Mouse (Mus musculus) CD4-positive, CD25-positive, alpha-beta regulatory T cell, adult 4 months (primary cell): ENCODE results near the gene Lpp. TPM values are rescaled to one million over a fixed set of nuclear protein-coding genes. Genes with fewer than 3 reads are reported as not detected.
A peak's percentile ranks its signal among the peaks of the same experiment; 100 is the strongest.
"Not testable (repeated sequence)": the region's sequence is repeated elsewhere in the genome, so short reads cannot be mapped to it uniquely, and the experiment has no call there.

ENCODE experiments used
- ATAC-seq: one replicate; pipeline ENCODE4 v1.8.0; 2017
- polyA plus RNA-seq, 2 experiments: library from polyadenylated mRNA; unstranded; fragments of 100-300 nt; shearing (Covaris generic); gene quantifications; one replicate each; pipeline ENCODE4 v1.2.1; 2017

Lpp gene
- polyA plus RNA-seq, 2 experiments from 2014 or later: 22.3 to 28.2 TPM

DNA sequence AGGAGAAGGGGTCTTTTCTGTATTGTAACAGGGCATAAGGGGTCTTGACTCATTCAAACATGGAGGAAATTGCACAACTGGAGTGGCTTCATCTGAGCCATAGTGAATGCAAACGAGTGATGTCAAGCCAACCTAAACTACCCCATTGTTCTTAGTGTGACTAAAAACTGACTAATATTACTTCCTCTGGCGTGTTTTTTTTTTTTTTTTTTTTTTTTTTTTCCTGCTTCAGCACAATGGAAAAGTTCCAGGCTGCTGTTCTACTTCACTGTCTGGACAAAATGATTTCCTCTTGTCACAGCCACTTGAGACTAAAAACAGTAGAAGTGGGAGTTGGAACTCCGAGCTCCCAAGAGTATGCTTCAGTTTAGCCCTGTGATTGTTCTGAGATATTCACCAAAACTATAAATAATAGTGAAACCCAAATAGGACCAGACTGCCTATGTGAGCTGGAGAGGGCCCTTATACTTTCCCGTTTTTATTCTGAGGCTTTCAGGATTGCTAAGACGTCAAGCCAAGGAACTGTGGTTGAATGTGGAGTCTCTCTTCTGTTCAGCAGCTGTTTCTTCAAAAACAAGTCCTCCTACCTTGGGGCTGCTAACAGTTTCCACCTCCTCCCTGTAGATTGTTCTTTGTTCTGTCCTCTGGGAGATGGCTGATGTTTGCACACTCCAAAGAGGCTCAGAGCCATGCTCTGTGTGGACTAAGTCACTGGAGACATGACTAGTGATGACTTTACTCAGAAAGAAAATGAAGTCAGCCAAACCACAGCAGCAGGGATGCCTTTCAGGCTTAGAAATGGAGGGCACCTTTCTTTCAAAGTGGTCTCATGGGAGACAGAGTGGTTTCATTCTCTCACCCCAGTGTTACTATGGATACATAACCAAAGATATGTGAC lies 617.9 kb downstream of the Lpp start:
- ATAC-seq: no peak

DNA sequence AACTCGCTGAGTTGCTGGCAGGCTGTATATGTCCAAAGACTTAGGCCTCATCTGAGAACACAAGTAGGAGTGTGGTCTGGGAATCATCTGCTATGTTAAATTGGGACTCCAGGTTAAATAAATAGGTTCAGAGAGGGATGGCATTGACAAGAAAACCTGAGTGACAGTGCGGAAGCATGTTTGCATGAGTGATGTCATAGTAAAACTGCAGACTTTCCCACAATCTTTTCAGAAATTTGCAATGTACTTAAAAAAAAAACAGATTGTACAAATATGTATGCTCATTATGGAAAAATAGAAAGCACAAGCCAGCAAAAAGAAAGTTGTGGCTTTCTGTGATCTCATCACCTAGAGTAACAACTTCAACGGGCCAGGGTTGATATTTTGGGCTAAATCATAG lies 619.6 kb downstream of the Lpp start:
- no peak for ATAC-seq

DNA sequence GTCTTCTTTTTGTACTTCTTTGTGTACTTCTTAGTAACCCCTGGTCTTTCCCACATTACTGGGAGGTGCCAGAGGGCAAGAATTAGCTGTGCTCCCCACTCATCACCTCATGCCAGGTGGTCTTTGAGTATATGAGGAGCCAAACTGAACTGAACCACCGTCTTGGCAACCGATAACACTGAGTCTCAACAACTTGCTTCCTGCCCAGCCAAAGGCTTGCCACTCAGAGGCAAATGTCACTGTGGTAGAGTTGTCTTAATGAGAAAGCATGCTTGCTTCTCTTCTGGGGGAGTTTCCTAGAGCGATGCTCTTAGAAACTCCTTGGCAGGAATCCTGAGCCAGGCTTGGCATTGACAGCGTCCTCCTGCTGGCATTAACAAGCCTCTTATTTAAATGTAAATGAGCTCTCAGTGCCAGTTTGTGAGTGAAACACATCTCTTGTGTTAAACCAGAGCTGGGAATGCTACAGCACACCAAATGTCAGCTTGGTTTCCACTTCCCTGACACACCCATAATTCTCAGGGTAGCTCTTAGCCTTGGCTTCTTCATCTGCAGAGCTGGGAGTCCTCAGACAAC lies 623.0 kb downstream of the Lpp start:
- no peak for ATAC-seq

DNA sequence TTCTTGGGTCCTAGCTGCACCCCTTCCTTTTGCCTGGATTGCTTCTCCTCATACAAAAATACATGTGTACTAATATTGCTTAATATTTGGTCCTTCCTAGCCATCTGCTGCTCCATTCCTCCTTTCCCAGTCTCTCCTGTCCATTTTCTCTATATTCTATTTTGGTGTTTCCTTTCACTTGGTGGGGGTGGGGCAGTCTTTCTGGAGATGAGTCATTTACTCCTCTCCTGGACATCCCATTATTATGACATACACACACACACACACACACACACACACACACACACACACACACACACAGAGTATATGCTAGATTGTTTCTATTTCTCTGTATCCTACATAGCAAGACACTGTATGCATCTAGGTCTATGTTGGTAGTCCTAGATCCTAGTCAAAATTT lies 623.7 kb downstream of the Lpp start:
- ATAC-seq: no peak

DNA sequence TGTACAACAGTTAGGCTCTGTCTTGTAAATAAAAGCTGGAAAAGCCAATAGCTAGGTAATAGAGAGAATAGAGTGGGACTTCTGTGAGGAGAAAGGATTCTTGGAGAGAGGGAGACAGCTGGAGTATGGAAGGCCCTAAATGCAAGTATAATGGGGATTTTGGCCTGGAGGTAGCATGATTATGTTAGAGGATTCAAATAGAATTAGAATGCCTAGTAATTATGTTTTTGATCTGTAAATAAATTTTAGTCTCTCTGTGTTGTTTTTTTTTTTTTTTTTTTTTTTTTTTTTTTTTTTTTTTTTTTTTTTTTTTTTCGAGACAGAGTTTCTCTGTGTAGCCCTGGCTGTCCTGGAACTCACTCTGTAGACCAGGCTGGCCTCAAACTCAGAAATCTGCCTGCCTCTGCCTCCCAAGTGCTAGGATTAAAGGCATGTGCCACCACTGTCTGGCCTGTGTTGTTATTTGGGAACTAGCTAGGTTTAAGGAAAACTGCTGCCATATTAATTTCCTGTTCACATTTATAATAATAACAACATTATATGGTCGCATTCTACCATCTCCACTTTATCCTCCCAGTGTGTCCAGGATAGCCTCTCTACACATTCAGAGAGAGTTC lies 628.5 kb downstream of the Lpp start:
- ATAC-seq: not testable (repeated sequence)

DNA sequence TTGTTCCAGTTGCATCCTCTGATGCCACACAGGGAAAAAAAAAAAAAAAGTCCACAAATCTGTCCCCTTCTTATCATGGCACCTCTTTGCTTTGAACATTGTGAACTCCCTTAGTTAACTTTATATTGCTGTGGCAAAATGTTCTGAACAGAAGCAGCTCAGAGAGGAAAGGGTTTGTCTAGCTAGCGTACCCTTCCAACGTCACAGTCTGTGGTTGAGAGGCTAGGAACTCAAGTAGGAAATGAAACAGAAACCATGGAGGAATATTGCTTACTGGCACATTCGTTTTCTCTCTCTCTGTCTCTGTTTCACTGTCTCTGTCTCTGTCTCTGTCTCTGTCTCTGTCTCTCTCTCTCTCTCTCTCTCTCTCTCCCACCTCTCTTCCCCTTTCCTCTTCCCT lies 631.3 kb downstream of the Lpp start:
- peak; percentile 84 for ATAC-seq

DNA sequence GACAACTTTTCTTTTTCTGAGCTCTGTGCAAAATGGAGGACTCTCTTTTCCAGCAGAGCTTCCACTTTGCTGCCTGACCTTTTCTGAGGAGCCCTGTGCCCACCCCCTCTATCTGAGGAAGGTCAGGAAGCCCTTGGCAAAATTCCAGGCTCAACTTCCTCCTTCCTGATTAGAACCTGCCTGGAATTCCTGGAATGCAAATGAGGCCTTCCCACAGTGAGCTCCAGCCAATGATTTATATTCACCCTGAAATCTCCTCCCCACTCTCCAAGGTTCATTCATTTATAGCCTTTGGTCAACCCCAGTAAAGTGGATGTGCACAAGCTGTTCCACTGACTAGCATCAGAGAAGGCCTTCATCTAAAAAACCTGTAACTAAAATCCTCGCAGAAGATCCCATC lies 632.9 kb downstream of the Lpp start:
- ATAC-seq: no peak

DNA sequence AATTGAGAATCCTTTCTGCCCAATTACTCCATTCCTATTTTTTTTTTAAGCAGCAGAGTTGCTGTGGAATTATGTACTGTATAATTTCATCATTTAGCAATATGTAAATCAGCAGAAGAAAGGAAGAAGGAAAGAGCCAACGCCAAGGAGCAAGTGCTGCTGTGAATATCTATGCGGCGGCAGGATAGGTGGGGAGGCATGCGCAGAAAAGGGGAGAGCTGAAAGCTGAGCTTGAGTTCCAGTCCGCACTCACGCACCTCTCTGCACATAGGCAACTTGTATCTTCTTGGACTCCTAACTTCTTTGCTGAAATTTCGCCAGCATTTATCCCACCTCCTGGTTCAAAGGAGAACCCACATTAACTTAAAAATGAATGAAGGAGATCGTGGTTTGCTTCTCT lies 636.2 kb downstream of the Lpp start:
- no peak for ATAC-seq

DNA sequence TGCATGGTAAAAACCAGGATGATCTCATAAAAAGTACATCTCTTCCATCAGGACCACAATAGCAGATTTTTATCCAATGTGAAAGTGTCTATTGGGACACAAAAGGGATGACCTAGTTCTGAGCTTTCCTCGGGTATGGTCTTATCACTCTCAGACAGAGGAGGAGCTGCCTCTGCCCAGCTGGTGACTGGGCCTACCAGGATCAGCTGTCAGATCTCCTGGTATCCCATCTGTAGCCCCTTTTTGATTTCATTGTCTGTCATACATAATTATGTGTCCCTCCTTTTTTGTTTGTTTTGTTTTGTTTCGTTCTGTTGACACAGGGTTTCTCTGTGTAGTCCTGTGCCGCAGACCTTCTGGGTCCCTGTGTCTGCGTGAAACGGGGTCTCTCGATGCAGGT lies 644.1 kb downstream of the Lpp start:
- ATAC-seq: no peak

DNA sequence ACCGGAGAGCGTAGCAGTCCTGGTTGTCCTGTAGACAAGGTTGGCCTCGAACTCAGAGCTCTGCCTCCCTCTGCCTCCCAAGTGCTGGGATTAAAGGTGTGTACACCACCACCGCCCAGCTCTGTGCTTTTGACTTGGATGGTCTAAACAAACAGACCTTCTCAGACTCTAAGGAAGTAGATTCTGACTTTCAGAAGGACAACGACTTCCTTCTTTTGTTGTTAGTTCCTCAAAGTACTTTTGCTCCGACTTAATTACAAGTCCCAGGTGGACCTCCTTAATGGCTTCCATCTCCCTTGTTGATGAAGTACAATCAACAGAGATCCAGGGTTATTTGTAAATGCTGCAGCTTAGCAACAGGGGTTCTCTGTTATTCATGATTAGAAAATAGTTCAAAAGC lies 645.2 kb downstream of the Lpp start:
- no peak for ATAC-seq

DNA sequence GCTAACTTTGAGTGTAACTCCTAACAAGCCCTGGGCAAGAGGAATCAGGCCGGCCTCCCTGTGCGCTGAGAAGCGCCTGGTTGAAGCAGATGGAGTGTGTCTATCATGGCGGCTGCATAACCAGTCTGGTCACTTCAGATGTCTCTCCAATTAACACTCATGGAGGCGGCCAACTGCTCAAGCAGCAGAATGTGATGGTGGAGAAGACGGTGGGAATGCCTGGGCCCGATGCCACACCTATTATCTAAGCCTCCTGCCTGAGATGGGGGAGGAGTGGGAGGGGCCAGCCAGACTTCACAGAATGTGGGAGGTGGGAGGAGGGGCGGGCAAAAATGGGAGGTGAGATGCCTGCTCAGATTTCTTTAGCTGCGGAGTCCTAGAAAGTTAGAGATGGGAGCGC lies 646.6 kb downstream of the Lpp start:
- no peak for ATAC-seq

DNA sequence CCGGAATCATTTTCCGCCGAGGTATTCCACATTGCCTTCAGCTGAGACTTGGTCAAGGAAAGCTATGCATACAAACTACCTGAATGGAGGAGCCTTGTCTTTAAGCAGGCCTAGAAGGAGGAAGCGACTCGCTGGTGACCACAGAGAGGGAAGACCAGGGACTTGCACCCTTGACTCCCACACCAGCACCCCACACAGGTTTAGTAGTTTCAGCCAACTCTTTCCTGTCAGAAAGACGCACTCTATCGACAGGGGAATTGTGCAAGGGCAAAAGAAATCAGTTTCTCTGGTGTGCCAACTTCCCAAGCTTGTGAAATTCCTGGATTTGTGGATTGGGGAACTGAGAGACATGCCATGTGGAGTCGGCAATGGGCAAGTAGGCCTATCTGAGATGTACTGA lies 647.9 kb downstream of the Lpp start:
- ATAC-seq: no peak

DNA sequence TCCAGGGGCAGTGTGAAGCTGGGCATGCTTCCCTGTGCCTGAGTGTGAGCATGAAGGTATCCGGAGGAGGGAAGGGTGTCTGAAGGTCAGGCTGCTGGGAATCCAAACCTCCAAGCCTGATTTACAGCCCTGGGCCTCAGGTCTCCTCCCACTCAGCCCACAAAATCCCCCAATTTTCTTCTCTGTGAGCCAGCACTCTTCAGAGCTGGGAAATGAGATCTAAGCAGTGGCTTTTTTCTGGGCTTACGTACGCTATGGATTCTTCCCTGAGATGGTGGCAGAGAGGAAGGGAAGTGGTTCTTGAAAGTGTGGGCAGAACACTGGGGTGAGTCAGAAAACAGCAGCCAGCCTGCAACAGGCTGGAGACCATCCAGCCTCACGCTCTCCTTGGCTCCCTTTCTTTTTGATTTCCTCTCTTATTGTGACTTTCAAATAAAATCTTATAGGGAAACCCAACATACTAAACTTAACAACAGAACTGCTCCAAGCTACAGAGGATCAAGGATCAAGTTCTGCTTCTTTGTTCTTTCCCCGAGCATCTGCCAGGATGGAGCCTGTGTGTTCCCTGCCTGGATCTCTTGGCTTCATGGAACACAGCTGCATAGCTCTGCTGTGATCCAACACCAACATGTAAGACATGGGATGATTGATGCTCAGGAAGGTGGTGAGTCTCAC lies 648.7 kb downstream of the Lpp start:
- ATAC-seq: no peak
